Mouse (Mus musculus): Measurements from ENCODE around the gene Emsy.

Gene Emsy

DNA sequence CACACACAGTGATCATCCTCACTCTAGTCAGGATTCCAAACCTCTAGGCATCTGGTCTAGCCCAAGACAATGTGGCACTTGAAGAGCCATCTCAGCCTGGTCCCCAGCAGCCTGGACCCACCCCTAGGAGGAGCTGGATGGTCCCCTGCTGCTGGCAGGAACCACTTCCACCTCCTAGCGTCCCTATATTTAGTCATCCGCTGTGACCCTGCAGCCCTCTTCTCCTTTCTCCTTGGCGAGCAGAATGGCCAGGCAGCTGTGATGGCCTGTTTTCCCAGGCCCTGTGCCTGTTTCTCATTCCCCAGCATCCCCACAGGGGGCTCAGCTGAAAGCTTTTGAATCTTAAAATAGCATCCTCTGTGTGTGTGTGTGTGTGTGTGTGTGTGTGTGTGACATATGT lies 107.7 kb downstream of the Emsy start:
- in situ Hi-C loops (cut with MboI, MseI) = loop anchor here in 1 of 2 experiments (25.0 kb wide), 1 partner anchor 1112 kb away; no protein-coding TSS in a partner anchor

DNA sequence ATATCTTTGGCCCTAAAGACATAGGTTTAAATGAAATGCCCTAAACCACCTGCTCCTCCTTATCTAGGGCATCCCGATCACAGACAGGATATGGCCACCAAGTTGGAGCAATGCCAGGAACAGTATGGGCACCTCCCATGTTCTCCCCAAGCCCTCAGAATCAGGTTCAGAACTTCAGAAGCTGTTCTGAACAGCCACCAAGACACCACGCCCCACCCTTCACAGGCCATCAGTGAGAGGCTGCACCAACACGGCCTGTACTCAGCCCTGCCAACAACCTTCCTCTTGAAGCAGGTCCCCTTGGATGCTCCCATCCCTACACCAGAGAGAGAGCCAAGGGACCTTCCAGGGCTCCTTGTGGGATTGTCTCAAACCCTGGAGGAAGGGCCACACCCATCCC lies 112.0 kb downstream of the Emsy start:
- in situ Hi-C loops (cut with MboI, MseI) = loop anchor here in 1 of 2 experiments (25.0 kb wide), 1 partner anchor 1107 kb away; no protein-coding TSS in a partner anchor

DNA sequence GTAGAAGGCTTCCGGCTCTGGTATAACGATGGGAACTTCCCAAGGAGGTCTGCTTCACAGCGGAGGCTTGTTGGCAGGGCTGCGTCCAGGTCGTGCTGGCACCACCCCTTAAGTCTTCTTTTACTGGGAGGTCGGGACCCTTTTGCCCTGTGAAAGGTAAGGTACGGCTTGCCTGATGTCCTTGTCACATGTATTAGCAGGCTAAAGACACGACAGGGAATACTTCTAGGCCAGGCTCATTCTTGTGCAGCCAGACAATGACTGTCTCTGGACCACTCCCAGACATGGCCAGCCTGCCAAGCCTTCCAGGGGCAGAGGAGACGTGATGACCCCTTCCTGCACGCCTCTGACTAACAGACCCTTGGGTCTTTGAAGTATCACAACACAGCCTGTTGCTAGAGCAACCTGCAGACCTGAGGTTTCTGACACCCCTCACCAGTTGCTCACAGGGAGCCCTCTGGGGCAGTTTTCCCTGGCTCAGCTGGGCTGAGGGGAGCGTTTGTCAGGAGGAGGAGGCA lies 112.7 kb downstream of the Emsy start:
- in situ Hi-C loops (cut with MboI, MseI) = loop anchor here in 1 of 2 experiments (25.0 kb wide), 1 partner anchor 1107 kb away; no protein-coding TSS in a partner anchor

DNA sequence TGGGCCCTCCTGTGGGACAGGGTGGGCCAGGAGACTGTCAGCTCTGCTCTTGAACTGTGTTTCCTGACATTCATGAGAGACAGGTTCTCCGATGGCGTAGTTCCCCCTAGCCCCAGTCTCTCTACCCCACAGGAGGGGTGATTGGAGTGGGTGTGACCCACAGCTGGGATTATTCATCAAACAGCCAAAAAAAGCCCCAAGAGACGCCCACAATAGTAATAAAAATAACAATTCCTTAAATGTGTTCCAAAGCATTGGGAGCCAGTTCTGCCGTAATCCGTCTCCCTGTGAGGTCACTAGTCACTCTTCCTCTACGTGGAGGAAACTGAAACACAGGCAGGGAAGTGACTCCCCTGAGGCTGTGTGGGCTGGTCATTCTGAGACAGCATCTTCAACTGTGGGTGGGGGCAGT lies 113.8 kb downstream of the Emsy start:
- in situ Hi-C loops (cut with MboI, MseI) = loop anchor here in 1 of 2 experiments (25.0 kb wide), 1 partner anchor 1105 kb away; no protein-coding TSS in a partner anchor

DNA sequence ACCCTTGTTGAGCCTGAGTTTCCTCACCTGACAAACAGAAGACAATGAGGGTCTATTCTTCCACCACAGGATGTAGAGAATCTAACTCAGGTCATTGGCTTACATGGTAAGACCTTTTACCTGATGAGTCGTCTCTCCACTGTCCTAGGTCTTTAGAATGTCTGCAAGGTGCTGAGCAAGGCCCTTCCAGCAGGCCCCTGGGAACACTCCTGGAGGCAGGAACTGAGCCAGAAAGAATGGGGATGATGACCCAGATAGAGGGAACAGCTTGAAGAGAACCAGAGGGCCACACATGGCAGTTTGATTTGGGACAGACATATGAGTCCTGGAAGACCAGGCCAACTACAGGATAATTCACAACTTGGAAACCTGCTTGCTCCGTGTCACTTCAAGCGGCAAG lies 114.3 kb downstream of the Emsy start:
- in situ Hi-C loops (cut with MboI, MseI) = loop anchor here in 1 of 2 experiments (25.0 kb wide), 1 partner anchor 1105 kb away; no protein-coding TSS in a partner anchor

DNA sequence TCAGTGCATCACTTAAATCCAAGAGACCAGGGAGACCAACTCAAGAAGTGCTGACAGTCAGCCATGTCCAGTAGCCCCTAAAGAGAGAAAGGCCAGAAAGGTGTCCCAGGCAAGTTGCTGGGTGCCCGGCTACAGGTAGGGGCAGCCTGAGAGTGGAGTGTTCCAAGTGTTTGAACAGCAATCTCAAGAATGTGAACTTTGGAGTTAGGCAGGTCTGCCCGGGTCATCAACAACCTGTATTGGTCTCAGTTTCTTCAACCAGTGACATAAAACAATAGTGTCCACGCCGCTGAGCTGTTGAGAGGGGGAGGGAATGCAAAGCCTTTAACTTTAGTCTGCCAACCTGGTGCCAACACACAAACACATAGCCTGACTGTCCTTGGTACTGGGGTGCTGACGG lies 115.0 kb downstream of the Emsy start:
- in situ Hi-C loops (cut with MboI, MseI) = loop anchor here in 1 of 2 experiments (25.0 kb wide), 1 partner anchor 1104 kb away; no protein-coding TSS in a partner anchor

DNA sequence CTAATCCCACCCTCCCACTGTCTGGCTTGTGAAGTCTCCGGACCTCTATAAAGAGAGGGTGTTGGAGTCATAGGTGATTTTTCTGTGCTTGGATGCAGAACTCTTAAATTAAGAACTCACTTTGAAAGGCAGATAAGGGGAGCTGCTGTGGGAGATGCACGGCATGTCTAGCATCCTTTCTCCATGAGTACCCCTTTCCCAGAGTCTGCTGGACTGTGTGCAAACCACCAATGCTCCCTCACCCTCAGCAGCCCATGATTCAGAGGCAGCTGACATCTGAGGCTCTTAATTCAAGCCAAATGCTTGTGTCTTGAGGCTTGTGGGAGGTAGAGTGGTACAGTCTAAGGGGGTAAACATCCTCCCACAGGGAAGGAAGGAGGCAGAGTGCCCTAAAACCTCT lies 115.7 kb downstream of the Emsy start:
- in situ Hi-C loops (cut with MboI, MseI) = loop anchor here in 1 of 2 experiments (25.0 kb wide), 1 partner anchor 1104 kb away; no protein-coding TSS in a partner anchor

DNA sequence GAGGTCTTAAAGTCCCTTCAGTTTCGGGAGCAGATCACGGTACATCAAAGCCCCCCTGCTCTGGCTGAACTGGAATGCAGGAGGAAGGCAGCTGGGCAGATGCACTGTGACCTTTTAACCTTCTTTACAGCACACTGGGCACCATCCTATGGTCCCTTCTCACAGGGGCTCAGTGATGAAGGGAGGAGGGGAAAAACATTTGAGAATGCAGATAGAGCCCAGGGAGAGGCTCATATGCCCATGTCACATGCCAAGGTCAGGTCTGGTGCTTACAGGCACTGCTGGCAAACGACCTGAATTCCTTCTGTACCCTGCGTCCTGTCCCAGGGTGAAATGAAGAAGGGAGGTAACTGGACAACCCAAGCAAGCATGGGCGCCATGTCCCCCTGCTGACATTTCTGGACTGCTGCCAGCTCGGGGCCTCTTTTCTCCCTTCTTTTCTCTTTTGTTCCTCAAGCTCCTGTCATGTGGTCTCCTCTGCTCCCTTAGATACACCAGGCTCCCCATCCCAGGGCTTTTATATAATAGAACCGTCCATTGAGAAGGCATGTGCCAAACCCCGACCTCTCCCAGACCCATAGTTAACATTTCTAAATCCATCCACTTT lies 118.5 kb downstream of the Emsy start:
- in situ Hi-C loops (cut with MboI, MseI) = loop anchor here in 1 of 2 experiments (25.0 kb wide), 1 partner anchor 1101 kb away; no protein-coding TSS in a partner anchor

DNA sequence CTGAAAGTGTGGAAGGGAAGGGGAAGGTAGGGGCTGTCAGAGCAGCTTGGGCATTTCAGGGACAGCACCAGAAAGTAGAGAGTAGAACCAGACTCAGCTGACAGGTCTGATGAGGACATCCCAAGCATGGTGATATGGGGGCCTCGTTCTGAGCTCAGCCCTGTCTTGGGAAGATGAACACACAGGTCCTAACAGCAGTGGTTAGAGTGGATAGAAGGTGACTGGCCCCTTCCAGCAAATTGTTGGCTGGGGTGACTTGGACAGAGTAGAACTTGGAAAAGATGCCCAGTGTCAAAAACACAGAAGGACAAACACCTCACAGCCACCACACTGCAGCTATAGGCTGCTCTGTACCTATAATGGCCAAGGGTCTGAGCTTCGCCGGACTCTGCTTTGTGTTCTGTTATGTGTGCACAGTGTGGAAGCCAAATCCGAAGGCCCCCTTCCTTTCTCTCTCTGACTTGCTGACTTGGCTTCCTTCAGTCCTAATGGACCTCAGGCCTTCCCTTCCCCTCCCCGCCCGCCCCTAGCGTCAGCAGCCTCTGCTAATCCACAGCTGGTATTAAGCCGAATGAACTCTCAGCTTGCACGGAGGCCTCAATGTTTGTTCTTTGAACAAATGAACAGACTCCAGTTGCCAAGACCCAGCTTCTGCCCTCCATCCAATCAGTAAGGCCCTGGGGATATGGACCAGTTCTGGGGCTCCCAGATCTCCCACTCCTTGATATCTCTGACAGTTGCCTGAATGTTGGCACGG lies 119.2 kb downstream of the Emsy start:
- in situ Hi-C loops (cut with MboI, MseI) = loop anchor here in 1 of 2 experiments (25.0 kb wide), 1 partner anchor 1100 kb away; no protein-coding TSS in a partner anchor
